Mouse (Mus musculus): ENCODE results near the gene Gm960.

The Gm960 gene

DNA sequence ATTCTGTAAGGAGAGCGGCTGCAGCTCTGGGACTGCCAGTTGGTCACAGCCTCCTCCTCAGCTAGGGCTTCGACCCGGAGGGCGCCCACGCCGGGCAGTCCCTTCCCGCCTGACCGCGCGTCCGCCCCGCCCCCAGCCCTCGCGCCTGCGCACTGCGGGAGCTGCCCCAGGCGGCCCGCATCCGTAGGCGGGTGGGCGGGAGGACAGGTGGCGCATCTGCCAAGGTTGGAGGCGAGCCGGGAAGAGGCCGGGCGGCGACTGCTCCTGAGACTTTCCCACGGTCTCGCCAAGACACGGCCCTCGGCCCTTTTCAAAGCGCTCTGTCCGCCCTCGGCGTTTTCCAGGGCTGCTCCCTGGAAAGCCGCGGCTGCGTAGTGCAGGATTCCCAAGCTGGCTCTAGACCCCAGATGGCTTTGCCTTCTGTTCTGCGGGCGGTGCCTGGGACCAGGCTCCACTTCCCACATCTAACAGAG, at the start of gene Gm960:
Gm960 (minus strand) TSS at position 464 of the 473 bp plus-strand sequence.
- DNase-seq (ENCODE audit: low spot score): peak; percentile 81

- no peak for DNase-seq (ENCODE audit: low spot score)
These were observed 49.3 kb upstream of the Gm960 start for GRCm38 (mm10) chr19:4747631-4748312.

DNA sequence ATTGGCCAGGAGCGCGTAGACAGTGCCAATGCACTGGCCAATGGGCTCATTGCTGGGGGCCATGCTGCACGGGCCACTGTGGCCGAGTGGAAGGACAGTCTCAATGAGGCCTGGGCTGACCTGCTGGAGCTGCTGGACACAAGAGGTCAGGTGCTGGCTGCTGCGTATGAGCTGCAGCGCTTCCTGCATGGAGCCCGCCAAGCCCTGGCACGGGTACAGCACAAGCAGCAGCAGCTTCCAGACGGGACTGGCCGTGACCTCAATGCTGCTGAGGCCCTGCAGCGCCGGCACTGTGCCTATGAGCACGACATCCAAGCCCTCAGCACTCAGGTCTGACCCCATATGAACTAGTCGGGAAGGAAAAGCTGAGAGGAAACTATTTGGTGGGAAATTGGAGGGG, 48.1 kb upstream of the Gm960 start:
- no peak for DNase-seq (ENCODE audit: low spot score)

GRCm38 (mm10) chr19:4745681-4746080, 47.2 kb upstream of the Gm960 start:
- DNase-seq (ENCODE audit: low spot score): no peak

DNA sequence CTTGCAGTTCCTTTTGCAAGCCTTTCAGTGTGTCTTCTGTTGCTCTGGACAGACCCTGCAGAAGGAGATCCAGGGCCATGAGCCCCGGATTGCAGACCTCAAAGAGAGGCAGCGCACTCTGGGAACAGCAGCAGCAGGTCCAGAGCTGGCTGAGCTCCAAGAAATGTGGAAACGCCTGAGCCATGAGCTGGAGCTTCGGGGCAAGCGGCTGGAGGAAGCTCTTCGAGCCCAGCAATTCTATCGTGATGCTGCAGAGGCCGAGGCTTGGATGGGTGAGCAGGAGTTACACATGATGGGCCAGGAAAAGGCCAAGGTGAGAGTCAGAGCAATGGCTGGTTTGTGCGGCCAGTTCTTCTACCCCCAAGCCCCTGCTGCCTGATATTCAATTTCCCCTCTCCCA, 46.6 kb upstream of the Gm960 start:
- no peak for DNase-seq (ENCODE audit: low spot score)

GRCm38 (mm10) chr19:4744026-4744425, 45.6 kb upstream of the Gm960 start:
- DNase-seq (ENCODE audit: low spot score): no peak

DNA sequence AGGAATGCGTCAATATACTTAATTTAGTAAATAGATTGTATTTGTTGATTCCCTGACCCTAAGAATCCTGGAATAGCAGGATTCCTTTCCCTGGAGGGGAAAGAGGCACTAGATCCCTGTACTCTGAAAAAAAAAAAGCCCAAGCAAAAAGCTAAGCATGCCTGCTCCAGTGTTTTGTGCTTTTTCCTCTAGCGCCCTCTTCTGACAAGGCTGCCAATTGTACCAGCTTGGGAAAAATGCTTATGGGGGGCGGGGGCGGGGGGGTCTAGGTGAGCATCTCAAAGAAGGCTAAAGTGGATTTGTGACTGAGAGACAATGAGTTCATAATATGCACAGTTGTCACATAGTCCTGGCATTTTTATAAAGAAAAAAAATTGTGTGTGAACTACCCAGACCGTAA, 45.1 kb upstream of the Gm960 start:
- DNase-seq (ENCODE audit: low spot score): no peak

- no peak for DNase-seq (ENCODE audit: low spot score)
These were observed 43.8 kb upstream of the Gm960 start for GRCm38 (mm10) chr19:4742229-4742628.

DNA sequence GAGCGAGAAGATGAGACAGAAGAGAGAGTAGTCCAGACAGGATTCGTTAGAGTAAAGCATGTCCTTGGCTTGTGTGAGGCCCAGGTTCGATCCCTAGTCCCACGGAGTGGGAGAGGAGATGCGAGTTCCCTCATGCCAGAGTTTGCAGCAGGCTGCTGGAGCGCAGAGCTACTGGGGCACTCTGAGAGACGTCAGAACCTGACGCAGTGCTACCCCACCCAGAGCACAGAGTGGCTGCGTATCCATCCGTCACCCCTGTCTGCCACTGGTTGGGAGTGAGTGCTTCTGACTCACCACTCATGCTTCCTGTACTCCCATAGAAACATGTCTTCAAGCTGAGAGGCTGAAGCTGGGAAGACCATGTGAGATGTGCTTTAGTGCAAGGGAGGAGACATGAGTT, 43.0 kb upstream of the Gm960 start:
- no peak for DNase-seq (ENCODE audit: low spot score)

DNA sequence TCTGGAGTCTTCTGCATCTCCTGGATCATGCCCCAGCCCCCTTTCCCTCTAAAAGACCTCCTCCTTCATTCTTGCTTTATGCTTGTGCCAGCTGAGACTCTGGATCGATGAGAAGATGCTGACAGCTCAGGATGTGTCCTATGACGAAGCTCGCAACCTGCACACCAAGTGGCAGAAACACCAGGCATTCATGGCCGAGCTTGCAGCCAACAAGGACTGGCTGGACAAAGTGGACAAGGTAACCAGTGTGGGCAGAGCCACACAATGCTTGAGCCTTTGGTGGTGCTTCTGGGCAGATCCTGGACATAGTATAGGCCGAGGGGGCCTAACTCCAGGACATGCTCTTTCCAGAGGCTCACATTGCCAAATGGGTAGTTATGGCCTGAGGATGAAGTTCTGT, 41.3 kb upstream of the Gm960 start:
- no peak for DNase-seq (ENCODE audit: low spot score)

- DNase-seq (ENCODE audit: low spot score): no peak
These were observed 40.6 kb upstream of the Gm960 start for GRCm38 (mm10) chr19:4739053-4739452.

GRCm38 (mm10) chr19:4737866-4738265, 39.4 kb upstream of the Gm960 start:
- DNase-seq (ENCODE audit: low spot score): no peak

DNA sequence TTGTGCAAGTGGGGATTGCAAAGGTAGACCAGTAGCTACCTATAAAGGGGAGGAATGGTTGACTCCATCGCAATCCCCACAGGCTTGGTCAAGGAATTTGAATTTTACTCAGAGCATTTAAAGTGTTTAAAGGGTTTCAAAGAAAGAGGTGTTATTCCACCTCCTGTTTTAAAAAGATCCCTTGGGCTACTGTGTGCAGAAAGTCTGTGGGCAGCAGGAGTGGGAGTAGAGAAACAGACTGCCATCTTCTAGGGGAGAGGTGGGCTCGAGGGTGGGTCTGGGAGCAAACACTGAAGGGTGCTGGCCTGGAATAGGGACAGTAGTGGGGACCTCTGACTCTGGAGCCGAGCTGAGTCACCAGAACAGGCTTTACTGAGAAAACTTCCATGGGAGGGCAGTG, 34.6 kb upstream of the Gm960 start:
- DNase-seq (ENCODE audit: low spot score): no peak

- DNase-seq (ENCODE audit: low spot score): no peak
These were observed 30.7 kb upstream of the Gm960 start for GRCm38 (mm10) chr19:4729186-4729585.

DNA sequence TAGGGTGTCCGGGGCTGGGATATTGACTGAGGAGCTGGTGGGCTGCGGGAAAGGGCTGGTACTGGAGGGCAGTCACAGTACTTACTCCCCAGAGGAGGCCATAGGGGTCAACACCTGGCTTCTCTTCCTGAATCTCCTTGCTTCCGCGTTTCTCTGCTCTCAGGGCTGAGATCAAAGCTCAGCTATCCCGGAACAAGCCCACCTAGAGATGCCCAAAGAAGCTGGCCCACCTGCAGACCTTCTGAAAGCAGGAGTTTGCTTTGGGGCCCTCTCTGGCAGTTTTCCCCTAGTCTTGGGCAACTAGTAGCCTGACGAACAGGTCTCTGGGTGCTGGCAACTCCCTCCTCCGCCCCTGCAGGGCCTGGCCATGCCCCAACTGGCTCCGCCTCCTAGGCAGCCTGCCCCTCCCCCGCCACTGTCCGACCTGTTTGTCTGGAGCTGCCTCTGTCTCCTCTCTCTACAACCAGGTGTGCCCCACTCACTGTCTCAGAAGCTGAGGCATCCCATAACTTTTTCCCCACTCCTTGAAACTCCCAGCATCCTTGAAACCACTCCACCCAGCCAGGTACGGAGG, 22.3 kb upstream of the Gm960 start:
- peak; percentile 63 for DNase-seq (ENCODE audit: low spot score)

- no peak for DNase-seq (ENCODE audit: low spot score)
These were observed 21.6 kb upstream of the Gm960 start for GRCm38 (mm10) chr19:4720112-4720511.

DNA sequence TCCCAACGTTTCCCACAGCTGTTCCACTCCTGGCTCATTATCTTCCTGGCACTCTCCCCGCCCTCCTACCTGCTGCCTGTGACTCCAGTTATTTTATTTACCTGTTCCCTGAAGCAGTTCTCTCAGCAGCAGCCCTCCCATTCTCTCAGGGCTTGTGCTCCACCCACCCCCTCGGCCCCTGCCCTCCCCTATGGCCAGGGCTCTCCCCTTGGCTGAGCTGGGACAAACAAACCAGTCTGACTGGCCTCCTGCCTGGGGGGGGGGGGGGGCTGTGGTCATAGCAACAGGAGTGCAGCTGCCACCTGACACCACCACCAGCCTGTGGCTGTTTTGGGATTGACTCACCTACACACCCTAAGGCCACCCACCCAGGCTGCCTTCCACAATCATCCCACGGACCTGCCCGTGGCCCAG, 20.9 kb upstream of the Gm960 start:
- no peak for DNase-seq (ENCODE audit: low spot score)

DNA sequence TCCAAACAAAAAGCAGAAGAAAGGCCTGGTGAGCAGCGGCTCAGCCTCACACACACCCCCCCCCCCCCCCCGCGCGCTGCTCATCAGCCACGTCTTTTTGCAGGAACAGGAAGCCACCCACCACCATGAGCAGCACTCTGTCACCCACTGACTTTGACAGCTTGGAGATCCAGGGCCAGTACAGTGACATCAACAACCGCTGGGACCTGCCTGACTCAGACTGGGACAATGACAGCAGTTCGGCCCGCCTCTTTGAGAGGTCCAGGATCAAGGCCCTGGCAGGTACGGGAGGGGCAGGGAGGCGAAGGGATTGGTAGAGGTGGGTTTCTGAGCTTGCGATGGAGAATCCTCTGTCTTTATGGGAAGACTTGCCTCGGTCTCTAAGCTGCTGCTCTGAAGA, 20.2 kb upstream of the Gm960 start:
- DNase-seq (ENCODE audit: low spot score): no peak

GRCm38 (mm10) chr19:4717281-4717680, 18.8 kb upstream of the Gm960 start:
- no peak for DNase-seq (ENCODE audit: low spot score)

GRCm38 (mm10) chr19:4716756-4717155, 18.3 kb upstream of the Gm960 start:
- DNase-seq (ENCODE audit: low spot score): no peak

DNA sequence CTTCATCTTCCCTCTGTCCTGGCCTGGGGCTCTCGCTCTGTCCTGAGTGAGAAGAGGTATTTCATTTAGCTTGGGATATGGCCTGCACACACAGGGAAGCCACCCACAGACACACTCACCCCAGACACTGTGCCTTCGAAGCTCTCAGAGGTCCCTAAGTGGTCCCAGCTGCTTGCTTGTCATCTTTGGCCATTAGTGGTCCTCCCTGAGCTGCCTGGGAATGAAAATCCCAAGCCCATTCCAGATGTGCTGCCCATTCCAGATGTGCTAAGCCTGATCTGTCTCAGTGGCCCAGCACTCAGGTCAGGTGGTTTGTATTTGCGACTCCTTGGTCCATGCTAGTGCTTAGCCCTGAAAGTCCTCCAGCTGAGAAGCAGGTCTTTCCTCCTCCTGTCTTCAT, 15.4 kb upstream of the Gm960 start:
- no peak for DNase-seq (ENCODE audit: low spot score)

- DNase-seq (ENCODE audit: low spot score): no peak
These were observed 14.5 kb upstream of the Gm960 start for GRCm38 (mm10) chr19:4712781-4713526.

GRCm38 (mm10) chr19:4712156-4712780, 13.8 kb upstream of the Gm960 start:
- DNase-seq (ENCODE audit: low spot score): no peak

Data from ovary, postnatal 36 days (tissue).